Mouse (Mus musculus) midbrain, embryonic 12.5 days (tissue): ENCODE results near the gene Dgki. TPM values are rescaled to one million over a fixed set of nuclear protein-coding genes. Genes with fewer than 3 reads are reported as not detected.

Experiments used
- ATAC-seq: fragments of 200-750 bp; cut with Nextera tagmentation; 2 replicates; pipeline ENCODE4 v1.8.0; 2017; ENCODE audit warnings: low read depth, moderate TSS enrichment, moderate library complexity; ENCODE audit not compliant: low FRiP score
- H3K27ac ChIP-seq: fragments of 300-500 bp; sonication (generic); replicated peaks from 2 replicates; pipeline ENCODE4 v1.5.1; 2016; ENCODE audit warnings: mild to moderate bottlenecking
- H3K27me3 ChIP-seq: fragments of 300-500 bp; sonication (generic); 2 replicates; pipeline ENCODE4 v1.6.1; 2016; ENCODE audit warnings: mild to moderate bottlenecking
- H3K36me3 ChIP-seq: fragments of 300-500 bp; sonication (generic); 2 replicates; pipeline ENCODE4 v1.6.1; 2016
- H3K4me1 ChIP-seq: fragments of 300-500 bp; sonication (generic); 2 replicates; pipeline ENCODE4 v1.6.1; 2016
- H3K4me2 ChIP-seq: fragments of 300-500 bp; sonication (generic); replicated peaks from 2 replicates; pipeline ENCODE4 v1.6.1; 2016; ENCODE audit warnings: mild to moderate bottlenecking, moderate library complexity
- H3K4me3 ChIP-seq: fragments of 300-500 bp; sonication (generic); 2 replicates; pipeline ENCODE4 v1.5.1; 2016; ENCODE audit warnings: mild to moderate bottlenecking
- H3K9ac ChIP-seq: fragments of 300-500 bp; sonication (generic); replicated peaks from 2 replicates; pipeline ENCODE4 v1.6.1; 2016; ENCODE audit warnings: mild to moderate bottlenecking, moderate library complexity
- H3K9me3 ChIP-seq: fragments of 300-500 bp; sonication (generic); 2 replicates; pipeline ENCODE4 v1.6.1; 2016; ENCODE audit warnings: mild to moderate bottlenecking
- WGBS: fragments of 180-500 bp; shearing (Covaris S2); methylation state at CpG from one replicate; pipeline ENCODE4 v1.1.7; 2016; 5-methylcytosine and 5-hydroxymethylcytosine counted together
- polyA plus RNA-seq: library from polyadenylated mRNA; unstranded; fragments of >200 nt; fragmentation: Nextera tagmentation; extraction: Ambion mirVana; gene quantifications from 2 replicates; pipeline ENCODE4 v1.2.1, GENCODE M21; 2016

Gene Dgki
- polyA plus RNA-seq, 1 experiment from 2014 or later = 4.3 TPM

GRCm38 (mm10) chr6:37195766-37196165 lies 104.2 kb downstream of the Dgki start:
- WGBS = 86% methylated on average over 4 of the region's 4 CpGs

DNA sequence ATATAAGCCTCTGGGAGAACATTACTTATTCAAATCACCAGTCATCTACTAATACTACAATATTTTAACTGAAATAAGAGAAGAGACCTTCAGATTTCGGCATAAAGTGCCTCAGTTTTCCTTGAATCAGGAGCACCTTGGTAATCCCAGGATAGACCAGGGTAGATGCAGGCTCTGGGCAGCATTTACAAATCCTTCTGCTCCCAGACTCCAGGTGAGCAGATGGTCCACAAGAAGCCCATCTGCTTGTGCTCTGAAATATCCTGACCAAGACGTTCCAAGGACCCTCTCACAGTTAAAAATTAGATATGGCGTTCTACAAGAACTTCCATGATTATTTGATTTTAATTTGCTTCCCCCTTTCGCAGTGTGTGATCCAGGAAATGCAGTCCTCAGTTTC lies 118.0 kb downstream of the Dgki start:
- no peaks in the 10 kb centered on the region for H3K9me3 ChIP-seq
- WGBS = 85% methylated on average over 4 of the region's 4 CpGs
- H3K27me3 ChIP-seq = no peaks in the 10 kb centered on the region
- no peak overlapping the region for H3K9ac ChIP-seq
- H3K27ac ChIP-seq = no peak overlapping the region
- H3K4me1 ChIP-seq = no peaks in the 10 kb centered on the region
- no peak overlapping the region for H3K4me2 ChIP-seq
- no peak for ATAC-seq
- no peak overlapping the region for H3K4me3 ChIP-seq
- H3K36me3 ChIP-seq = no peaks in the 10 kb centered on the region

More at GRCm38 (mm10) chr6:37195766-37196165, 104.2 kb downstream of the Dgki start:
- Histone ChIP-seq H3K9ac (no peak overlapping the region), H3K27ac (no peak overlapping the region), H3K36me3 (no peaks in the 10 kb centered on the region), H3K9me3 (no peaks in the 10 kb centered on the region), H3K4me2 (no peak overlapping the region), H3K4me3 (no peak overlapping the region), H3K4me1 (no peaks in the 10 kb centered on the region), H3K27me3 (no peaks in the 10 kb centered on the region)
- ATAC-seq = no peak

- no peak overlapping the region for H3K9ac ChIP-seq
- 65% methylated on average over 12 of the region's 12 CpGs for WGBS
- no peak for ATAC-seq
These were observed 128.7 kb downstream of the Dgki start for GRCm38 (mm10) chr6:37171149-37171832.

DNA sequence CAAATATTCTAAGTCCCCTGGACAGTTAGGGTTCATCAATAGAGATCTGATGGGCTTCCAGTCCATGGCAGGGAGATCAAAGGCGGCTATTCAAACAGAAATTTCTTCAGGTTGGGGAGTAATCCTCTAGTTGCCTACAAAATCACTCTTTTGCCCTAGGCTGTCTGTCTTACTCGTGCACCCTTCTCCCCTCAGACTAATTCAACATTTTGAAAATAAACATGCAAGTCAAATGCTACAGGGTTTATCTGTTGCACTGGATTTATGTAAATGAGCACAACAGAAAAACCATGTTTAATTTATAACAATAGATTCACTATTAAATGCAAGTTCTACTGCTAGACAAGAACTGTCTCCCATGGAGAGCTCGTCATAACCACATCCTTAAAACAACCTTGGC lies 141.1 kb downstream of the Dgki start:
- H3K36me3 ChIP-seq = no peaks in the 10 kb centered on the region
- no peak overlapping the region for H3K4me2 ChIP-seq
- no peaks in the 10 kb centered on the region for H3K9me3 ChIP-seq
- H3K4me1 ChIP-seq = no peaks in the 10 kb centered on the region; the same call in 1 of the 2 replicates
- H3K27me3 ChIP-seq = no peaks in the 10 kb centered on the region
- no peak overlapping the region for H3K4me3 ChIP-seq
- ATAC-seq = no peak
- H3K9ac ChIP-seq = no peak overlapping the region
- no peak overlapping the region for H3K27ac ChIP-seq
- 44% methylated on average over 3 of the region's 3 CpGs for WGBS

More at GRCm38 (mm10) chr6:37171149-37171832, 128.7 kb downstream of the Dgki start:
- Histone ChIP-seq H3K9me3 (peaks cover 4% of the 10 kb centered on the region; the same call in 1 of the 2 replicates), H3K27me3 (no peaks in the 10 kb centered on the region), H3K4me2 (no peak overlapping the region), H3K4me1 (peaks cover 8% of the 10 kb centered on the region; the same call in 1 of the 2 replicates), H3K36me3 (no peaks in the 10 kb centered on the region), H3K4me3 (no peak overlapping the region), H3K27ac (no peak overlapping the region)

DNA sequence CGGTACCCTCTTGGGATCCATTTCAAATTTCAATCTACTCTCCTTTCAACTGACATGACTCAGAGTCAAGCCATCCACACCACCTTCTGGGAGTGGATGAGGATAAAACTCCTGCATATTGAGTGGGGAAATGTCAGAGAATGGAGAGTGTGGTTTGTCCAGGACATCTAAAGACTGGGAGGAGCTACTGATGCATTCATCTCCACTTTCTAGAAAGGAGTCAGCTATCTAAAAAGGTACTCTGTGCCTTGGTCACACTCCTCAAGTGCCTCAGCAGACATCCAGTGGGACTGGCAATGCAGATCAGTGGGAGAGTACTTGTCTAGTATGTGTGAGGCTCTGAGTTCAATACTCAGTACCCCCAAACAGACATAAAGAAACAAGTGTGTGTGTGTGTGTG lies 145.9 kb downstream of the Dgki start:
- Histone ChIP-seq H3K27me3 (no peaks in the 10 kb centered on the region), H3K27ac (no peak overlapping the region), H3K4me3 (no peak overlapping the region), H3K9me3 (no peaks in the 10 kb centered on the region), H3K36me3 (no peaks in the 10 kb centered on the region), H3K4me1 (no peaks in the 10 kb centered on the region; the same call in 1 of the 2 replicates), H3K4me2 (no peak overlapping the region), H3K9ac (no peak overlapping the region)
- ATAC-seq = no peak
- WGBS = 93% methylated on average over 1 of the region's 1 CpGs

DNA sequence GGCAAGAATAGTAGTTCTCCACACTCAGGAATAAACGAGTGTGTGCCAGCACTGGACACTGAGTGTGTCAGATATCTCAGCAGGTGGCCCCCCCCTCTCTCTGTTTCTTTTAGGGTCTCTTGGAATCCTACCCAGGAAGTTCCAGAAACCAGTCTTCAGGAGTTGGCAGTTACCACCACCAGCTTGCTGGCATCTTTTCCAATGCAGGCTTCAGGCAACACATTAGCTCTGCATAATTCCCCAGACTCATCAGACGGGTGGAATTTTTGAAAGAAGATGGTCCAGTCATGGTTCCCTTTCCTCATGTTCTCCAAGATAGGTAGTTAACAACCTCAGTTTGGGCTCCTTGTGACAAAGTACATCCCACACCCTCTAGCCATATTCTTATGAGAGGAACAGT lies 149.5 kb downstream of the Dgki start:
- H3K36me3 ChIP-seq = no peaks in the 10 kb centered on the region
- no peaks in the 10 kb centered on the region for H3K4me1 ChIP-seq
- no peak for ATAC-seq
- H3K27ac ChIP-seq = no peak overlapping the region
- no peak overlapping the region for H3K4me2 ChIP-seq
- no peaks in the 10 kb centered on the region for H3K27me3 ChIP-seq
- whole genome bisulfite sequencing = 79% methylated on average over 2 of the region's 2 CpGs
- H3K9ac ChIP-seq = no peak overlapping the region
- H3K9me3 ChIP-seq = no peaks in the 10 kb centered on the region
- no peak overlapping the region for H3K4me3 ChIP-seq

GRCm38 (mm10) chr6:37150038-37150437 lies 149.9 kb downstream of the Dgki start:
- H3K27ac ChIP-seq = no peak overlapping the region
- 79% methylated on average over 4 of the region's 4 CpGs for WGBS
- no peaks in the 10 kb centered on the region for H3K27me3 ChIP-seq
- ATAC-seq = no peak
- no peak overlapping the region for H3K9ac ChIP-seq
- H3K4me2 ChIP-seq = no peak overlapping the region
- no peaks in the 10 kb centered on the region for H3K4me1 ChIP-seq
- no peaks in the 10 kb centered on the region for H3K36me3 ChIP-seq
- no peaks in the 10 kb centered on the region for H3K9me3 ChIP-seq
- H3K4me3 ChIP-seq = no peak overlapping the region

- no peak overlapping the region for H3K27ac ChIP-seq
- no peaks in the 10 kb centered on the region for H3K9me3 ChIP-seq
- WGBS = 88% methylated on average over 6 of the region's 6 CpGs
- H3K27me3 ChIP-seq = no peaks in the 10 kb centered on the region
- H3K4me1 ChIP-seq = no peaks in the 10 kb centered on the region
- ATAC-seq = no peak
- H3K36me3 ChIP-seq = no peaks in the 10 kb centered on the region
- H3K4me3 ChIP-seq = no peak overlapping the region
- H3K9ac ChIP-seq = no peak overlapping the region
- no peak overlapping the region for H3K4me2 ChIP-seq
These were observed 150.8 kb downstream of the Dgki start for GRCm38 (mm10) chr6:37149196-37149595.

DNA sequence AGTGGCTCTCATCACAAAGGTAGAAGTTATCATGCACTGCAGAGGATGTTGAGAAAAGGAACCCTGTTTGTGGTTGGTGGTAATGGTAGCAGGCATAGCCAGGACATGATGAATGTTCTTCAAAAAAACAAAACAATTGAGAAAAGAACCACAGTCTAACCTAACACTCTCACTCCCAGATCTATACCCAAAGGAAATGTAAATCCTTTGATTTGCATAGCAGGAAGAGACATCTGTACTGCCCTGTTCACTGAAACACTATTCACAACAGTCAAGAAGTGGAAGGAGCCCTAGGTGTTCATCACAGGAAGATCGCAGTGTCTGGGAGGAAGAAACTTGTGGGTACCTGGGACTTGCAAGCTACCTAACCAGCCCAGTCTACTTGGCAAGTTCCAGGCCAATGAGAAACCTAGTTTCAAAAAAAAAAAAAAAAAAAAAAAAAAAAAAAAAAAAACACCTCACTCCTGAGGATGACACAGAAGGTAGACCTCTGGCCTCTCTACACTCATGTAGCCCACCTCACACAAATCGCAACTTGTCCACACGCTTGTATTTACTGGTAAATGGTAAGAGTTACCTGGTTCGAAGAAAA lies 152.5 kb downstream of the Dgki start:
- Histone ChIP-seq H3K4me2 (no peak overlapping the region), H3K9ac (no peak overlapping the region), H3K4me1 (peaks cover 6% of the 10 kb centered on the region), H3K36me3 (no peaks in the 10 kb centered on the region), H3K9me3 (no peaks in the 10 kb centered on the region), H3K27me3 (no peaks in the 10 kb centered on the region), H3K4me3 (no peak overlapping the region), H3K27ac (no peak overlapping the region)
- WGBS = 91% methylated on average over 4 of the region's 4 CpGs
- ATAC-seq = no peak

DNA sequence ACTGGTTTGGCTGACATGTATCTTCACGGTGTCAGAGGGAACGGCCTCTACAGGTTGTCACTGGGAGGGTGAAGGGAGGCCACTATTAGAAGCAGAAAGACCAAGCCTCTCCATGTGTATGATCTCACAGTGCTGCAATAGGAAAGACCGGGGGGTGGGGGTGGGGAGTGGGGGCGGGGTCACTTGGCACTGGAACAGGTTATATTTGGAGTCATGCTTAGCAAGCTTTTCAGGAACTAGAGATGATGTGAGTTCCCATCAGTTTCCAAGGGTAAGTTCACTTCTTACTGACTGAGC lies 156.2 kb downstream of the Dgki start:
- H3K4me3 ChIP-seq = no peak overlapping the region
- no peaks in the 10 kb centered on the region for H3K9me3 ChIP-seq
- no peak overlapping the region for H3K27ac ChIP-seq
- no peak overlapping the region for H3K4me2 ChIP-seq
- ATAC-seq = no peak
- H3K9ac ChIP-seq = no peak overlapping the region
- 84% methylated on average over 4 of the region's 4 CpGs for WGBS
- H3K4me1 ChIP-seq = peaks cover 6% of the 10 kb centered on the region
- H3K27me3 ChIP-seq = no peaks in the 10 kb centered on the region
- H3K36me3 ChIP-seq = no peaks in the 10 kb centered on the region

- Histone ChIP-seq H3K9me3 (no peaks in the 10 kb centered on the region), H3K9ac (no peak overlapping the region), H3K4me1 (peaks cover 6% of the 10 kb centered on the region), H3K36me3 (no peaks in the 10 kb centered on the region), H3K4me2 (no peak overlapping the region), H3K4me3 (no peak overlapping the region), H3K27ac (no peak overlapping the region), H3K27me3 (no peaks in the 10 kb centered on the region)
- WGBS = 87% methylated on average over 11 of the region's 11 CpGs
- no peak for ATAC-seq
These were observed 156.8 kb downstream of the Dgki start for GRCm38 (mm10) chr6:37142991-37143866.

GRCm38 (mm10) chr6:37138816-37139215 lies 161.2 kb downstream of the Dgki start:
- Histone ChIP-seq H3K27ac (no peak overlapping the region), H3K27me3 (no peaks in the 10 kb centered on the region), H3K4me2 (no peak overlapping the region), H3K9me3 (no peaks in the 10 kb centered on the region), H3K4me1 (peaks cover 6% of the 10 kb centered on the region), H3K9ac (no peak overlapping the region), H3K36me3 (no peaks in the 10 kb centered on the region), H3K4me3 (no peak overlapping the region)
- ATAC-seq = no peak
